Mouse (Mus musculus): ENCODE data around the gene Slc25a27. TPM values are rescaled to one million over a fixed set of nuclear protein-coding genes. Genes with fewer than 3 reads are reported as not detected.

The Slc25a27 gene
- polyA plus RNA-seq, 1 experiment from 2014 or later, result 31.8 TPM

DNA sequence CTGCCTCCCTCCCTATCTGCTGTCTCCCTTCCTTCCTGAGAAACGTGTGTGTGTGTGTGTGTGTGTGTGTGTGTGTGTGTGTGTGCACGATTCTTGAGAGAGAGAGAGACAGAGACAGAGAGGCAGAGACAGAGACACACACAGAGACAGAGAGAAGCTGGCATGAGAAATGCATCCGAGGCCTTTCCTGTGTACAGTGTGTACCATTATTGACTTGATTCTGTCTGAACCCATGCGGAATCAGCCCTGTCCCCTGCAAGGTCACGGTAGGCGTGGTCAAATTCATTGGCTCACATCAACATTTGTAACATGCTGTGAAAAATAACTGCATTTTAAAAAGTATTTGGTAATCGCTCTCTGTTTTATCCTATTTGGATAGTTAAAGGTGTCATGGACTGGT, 17.1 kb upstream of the Slc25a27 start:
- H3K4me2 ChIP-seq, result no peak overlapping the region
- no peak overlapping the region for H3K27ac ChIP-seq
- peaks cover 27% of the 10 kb centered on the region for H3K36me3 ChIP-seq
- H3K4me1 ChIP-seq, result no peaks in the 10 kb centered on the region
- ATAC-seq (ENCODE audit: insufficient number of reproducible peaks, low FRiP score, low TSS enrichment, low read depth), result no peak
- no peak overlapping the region for H3K4me3 ChIP-seq
- WGBS, result 86% methylated on average over 6 of the region's 7 CpGs
- H3K9me3 ChIP-seq, result no peaks in the 10 kb centered on the region
- no peak overlapping the region for H3K9ac ChIP-seq
- H3K27me3 ChIP-seq, result no peaks in the 10 kb centered on the region

DNA sequence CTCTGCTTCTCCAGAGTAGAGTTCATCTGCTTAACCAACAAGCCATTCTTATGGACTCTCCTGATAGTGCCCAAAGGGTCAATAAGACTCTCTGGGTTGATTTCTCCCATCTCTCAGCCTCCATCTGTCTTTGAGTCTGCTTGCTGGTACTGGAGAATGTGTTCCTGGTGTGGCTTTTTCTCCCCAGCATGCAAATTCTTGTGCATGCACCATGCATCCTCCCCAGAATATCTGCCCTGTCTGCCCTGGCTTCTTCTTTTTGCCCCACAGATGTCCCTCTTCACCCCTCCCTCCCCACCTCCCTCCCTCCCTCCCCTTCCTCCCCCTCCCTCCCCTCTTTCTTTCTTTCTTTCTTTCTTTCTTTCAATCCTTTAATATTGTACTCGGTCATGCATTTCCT, 10.3 kb upstream of the Slc25a27 start:
- no peak for ATAC-seq (ENCODE audit: insufficient number of reproducible peaks, low FRiP score, low TSS enrichment, low read depth)
- 41% methylated on average over 1 of the region's 1 CpGs for WGBS

DNA sequence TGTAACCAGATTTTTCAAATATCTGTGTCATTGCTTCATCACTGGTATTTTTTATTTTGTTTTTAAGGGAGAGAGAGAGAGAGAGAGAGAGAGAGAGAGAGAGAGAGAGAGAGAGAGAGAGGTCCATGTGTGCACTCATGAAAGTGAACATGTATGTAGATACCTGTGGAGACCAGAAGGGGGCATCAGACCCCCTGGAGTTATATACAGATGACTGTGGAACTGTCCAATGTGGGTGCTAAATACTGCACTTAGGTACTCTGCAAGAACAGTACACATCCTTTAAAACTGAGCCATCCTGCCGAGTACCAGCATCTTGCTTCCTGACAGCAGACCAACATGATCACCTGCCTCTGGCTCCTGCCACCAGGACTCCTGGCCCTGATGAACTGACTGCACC, 9.2 kb upstream of the Slc25a27 start:
- H3K9me3 ChIP-seq, result no peaks in the 10 kb centered on the region
- H3K4me1 ChIP-seq, result no peaks in the 10 kb centered on the region
- WGBS, result 75% methylated on average over 1 of the region's 1 CpGs
- no peak overlapping the region for H3K4me2 ChIP-seq
- H3K36me3 ChIP-seq, result peaks cover 4% of the 10 kb centered on the region; the same call in 1 of the 2 replicates
- no peak overlapping the region for H3K9ac ChIP-seq
- no peak overlapping the region for H3K27ac ChIP-seq
- no peaks in the 10 kb centered on the region for H3K27me3 ChIP-seq
- no peak for ATAC-seq (ENCODE audit: insufficient number of reproducible peaks, low FRiP score, low TSS enrichment, low read depth)
- H3K4me3 ChIP-seq, result no peak overlapping the region

More for the DNA sequence above, 10.3 kb upstream of the Slc25a27 start:
- Histone ChIP-seq H3K9ac (no peak overlapping the region), H3K9me3 (no peaks in the 10 kb centered on the region), H3K4me2 (no peak overlapping the region), H3K27me3 (no peaks in the 10 kb centered on the region), H3K27ac (no peak overlapping the region), H3K4me1 (no peaks in the 10 kb centered on the region), H3K36me3 (peaks cover 4% of the 10 kb centered on the region; the same call in 1 of the 2 replicates), H3K4me3 (no peak overlapping the region)

DNA sequence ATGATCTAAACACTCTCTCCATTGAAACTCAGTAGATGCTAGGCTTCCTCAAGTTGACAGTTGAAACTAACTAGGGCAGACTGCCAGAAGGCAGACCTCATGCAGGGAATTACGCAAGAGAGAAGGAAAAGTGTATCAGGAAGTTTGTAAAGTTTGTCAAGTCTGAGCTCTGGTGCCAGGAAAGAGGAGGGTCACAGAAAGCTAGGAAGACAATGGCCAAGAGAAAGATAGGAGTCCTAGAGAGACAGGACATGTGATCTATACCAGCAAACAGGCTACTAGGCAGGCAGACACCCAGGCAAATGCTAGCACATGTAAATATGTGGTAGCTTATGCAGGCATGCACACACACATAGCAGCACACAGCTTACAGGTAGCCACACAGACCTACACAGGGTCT, 8.2 kb upstream of the Slc25a27 start:
- no peak overlapping the region for H3K4me3 ChIP-seq
- H3K27me3 ChIP-seq, result no peaks in the 10 kb centered on the region
- H3K4me1 ChIP-seq, result no peaks in the 10 kb centered on the region
- ATAC-seq (ENCODE audit: insufficient number of reproducible peaks, low FRiP score, low TSS enrichment, low read depth), result no peak
- no peak overlapping the region for H3K4me2 ChIP-seq
- no peak overlapping the region for H3K9ac ChIP-seq
- no peak overlapping the region for H3K27ac ChIP-seq
- no peaks in the 10 kb centered on the region for H3K36me3 ChIP-seq
- 60% methylated on average over 1 of the region's 1 CpGs for WGBS
- no peaks in the 10 kb centered on the region for H3K9me3 ChIP-seq

DNA sequence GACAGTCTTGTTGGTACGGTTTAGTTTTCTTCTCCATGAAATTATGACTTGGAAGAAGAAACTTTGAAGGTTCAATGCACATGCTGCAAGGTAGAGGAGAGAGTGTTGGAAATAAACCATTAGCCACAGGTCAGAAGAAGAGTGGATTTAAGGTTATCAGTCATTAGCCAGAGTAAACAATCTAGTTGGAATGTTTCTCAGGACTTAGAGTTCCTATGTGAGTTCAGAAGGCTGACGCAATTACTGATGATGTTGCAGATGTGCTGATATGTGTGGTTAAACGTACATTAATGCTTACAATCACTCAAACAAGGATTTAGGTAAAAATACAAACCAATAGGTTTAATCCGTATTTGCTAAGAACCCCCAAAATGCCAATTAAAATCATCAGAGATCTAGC, 4.9 kb upstream of the Slc25a27 start:
- no peak overlapping the region for H3K4me3 ChIP-seq
- H3K9me3 ChIP-seq, result no peaks in the 10 kb centered on the region
- H3K27me3 ChIP-seq, result no peaks in the 10 kb centered on the region
- H3K27ac ChIP-seq, result no peak overlapping the region
- peaks cover 8% of the 10 kb centered on the region for H3K4me1 ChIP-seq
- no peak for ATAC-seq (ENCODE audit: insufficient number of reproducible peaks, low FRiP score, low TSS enrichment, low read depth)
- no peaks in the 10 kb centered on the region for H3K36me3 ChIP-seq
- no peak overlapping the region for H3K4me2 ChIP-seq
- H3K9ac ChIP-seq, result no peak overlapping the region
- WGBS, result 78% methylated on average over 4 of the region's 4 CpGs

DNA sequence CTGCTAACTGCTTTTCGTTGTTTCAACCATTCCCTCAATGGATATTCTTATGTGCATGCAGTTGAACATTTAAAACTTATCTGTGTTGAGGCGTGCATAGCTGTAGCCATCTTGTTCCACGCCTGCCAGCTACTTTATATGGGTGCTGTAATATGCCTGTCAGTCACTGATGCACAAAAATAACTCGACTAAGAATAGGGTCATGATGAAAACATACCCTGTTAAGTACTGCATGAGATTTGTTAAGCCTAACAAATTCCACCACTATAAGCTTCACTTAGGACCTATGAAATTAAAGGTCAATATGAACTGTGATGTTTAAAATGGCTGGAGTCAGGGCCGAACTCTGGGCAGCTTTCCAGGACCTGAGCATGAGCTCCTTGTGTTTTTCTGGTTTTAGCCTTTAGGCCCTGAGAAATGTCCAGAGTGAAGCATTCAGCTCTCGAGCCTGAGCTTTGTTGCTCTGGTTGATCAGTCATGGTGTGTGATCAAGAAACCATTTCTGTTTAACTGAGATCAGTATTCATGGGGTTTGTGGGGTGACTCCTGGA, 2.2 kb upstream of the Slc25a27 start:
- no peak overlapping the region for H3K9ac ChIP-seq
- no peak overlapping the region for H3K27ac ChIP-seq
- no peaks in the 10 kb centered on the region for H3K9me3 ChIP-seq
- no peak overlapping the region for H3K4me2 ChIP-seq
- no peaks in the 10 kb centered on the region for H3K36me3 ChIP-seq
- H3K4me3 ChIP-seq, result no peak overlapping the region
- no peaks in the 10 kb centered on the region for H3K27me3 ChIP-seq
- H3K4me1 ChIP-seq, result peaks cover 17% of the 10 kb centered on the region
- WGBS, result 58% methylated on average over 6 of the region's 6 CpGs
- no peak for ATAC-seq (ENCODE audit: insufficient number of reproducible peaks, low FRiP score, low TSS enrichment, low read depth)

DNA sequence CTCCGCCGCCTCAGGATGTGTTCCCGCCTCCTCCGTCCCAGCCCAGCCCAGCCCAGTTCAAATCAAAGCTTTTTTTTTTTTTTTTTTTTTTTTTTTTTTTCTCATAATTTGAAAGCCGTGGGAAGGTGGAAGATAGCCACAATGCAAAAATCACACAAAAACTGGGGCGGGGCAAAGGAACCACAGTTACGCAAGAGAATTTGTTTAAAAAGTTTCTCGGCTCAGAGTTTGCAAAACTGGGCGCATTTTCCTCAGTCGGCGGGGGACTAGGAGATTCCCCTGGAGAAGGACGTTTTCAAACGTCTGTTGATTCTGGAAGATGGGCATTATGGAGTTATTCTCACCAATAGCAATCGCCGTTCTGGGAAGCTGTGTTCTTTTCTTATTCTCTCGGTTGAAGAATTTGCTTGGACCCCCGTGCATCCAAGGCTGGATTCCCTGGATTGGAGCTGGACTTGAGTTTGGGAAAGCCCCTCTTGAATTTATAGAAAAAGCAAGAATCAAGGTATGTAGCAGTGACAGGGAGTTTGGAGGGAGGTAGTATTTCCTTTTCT, 353 bp upstream of the Slc25a27 start, which contains the start of gene Cyp39a1:
Cyp39a1 (plus strand) TSS at position 136 of the 554 bp plus-strand sequence.
- no peak for ATAC-seq (ENCODE audit: insufficient number of reproducible peaks, low FRiP score, low TSS enrichment, low read depth)
- H3K9me3 ChIP-seq, result no peaks in the 10 kb centered on the region
- under 1% methylated on average over 17 of the region's 17 CpGs for WGBS

DNA sequence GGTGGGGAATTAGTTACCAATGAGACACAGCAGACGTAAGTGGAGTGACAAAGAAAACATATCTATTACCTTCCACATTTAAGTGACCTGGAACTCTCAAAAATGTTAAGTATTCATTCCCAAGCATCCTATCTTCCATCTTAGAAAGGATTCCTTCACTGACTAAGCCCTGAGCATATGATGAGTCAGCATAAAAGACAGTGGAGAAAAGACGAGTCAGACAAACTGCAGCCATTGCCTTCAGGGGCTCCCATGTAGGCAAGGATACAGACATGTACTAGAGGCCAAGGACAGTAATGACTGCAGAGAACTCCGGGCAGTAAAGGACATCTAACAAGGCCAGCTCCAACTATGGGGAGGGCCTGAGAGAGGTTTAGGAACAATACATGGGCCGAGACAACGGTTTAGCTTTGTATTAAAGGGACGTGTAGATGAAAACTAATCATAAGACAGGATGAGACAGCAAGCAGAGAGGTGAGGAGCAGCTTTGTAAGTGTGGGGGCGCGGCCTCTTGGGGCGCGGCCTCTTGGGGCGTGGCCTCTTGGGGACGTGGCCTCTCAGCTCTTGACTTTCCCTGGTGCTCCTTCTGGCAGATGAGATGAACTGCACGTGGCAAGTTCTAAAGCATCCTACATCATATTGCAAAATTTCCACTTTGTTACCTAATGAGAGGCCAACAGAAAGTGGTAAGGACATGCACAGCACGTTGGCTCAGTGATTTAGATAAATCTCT, 15.5 kb downstream of the Slc25a27 start:
- Histone ChIP-seq H3K36me3 (peaks cover 32% of the 10 kb centered on the region), H3K9me3 (no peaks in the 10 kb centered on the region), H3K27me3 (no peaks in the 10 kb centered on the region), H3K4me3 (no peak overlapping the region), H3K9ac (no peak overlapping the region), H3K4me1 (no peaks in the 10 kb centered on the region), H3K4me2 (no peak overlapping the region), H3K27ac (no peak overlapping the region)
- ATAC-seq (ENCODE audit: insufficient number of reproducible peaks, low FRiP score, low TSS enrichment, low read depth), result no peak
- 69% methylated on average over 14 of the region's 14 CpGs for WGBS

More for the DNA sequence above, 353 bp upstream of the Slc25a27 start, which contains the start of gene Cyp39a1:
- Histone ChIP-seq H3K4me3 (peak within 1 kb of the TSS; percentile 83), H3K36me3 (peaks cover 6% of the 10 kb centered on the region; the same call in 1 of the 2 replicates), H3K4me1 (peaks cover 17% of the 10 kb centered on the region), H3K27ac (peak within 1 kb of the TSS; percentile 75), H3K9ac (peak within 1 kb of the TSS; percentile 68), H3K27me3 (no peaks in the 10 kb centered on the region), H3K4me2 (peak within 1 kb of the TSS; percentile 79)

DNA sequence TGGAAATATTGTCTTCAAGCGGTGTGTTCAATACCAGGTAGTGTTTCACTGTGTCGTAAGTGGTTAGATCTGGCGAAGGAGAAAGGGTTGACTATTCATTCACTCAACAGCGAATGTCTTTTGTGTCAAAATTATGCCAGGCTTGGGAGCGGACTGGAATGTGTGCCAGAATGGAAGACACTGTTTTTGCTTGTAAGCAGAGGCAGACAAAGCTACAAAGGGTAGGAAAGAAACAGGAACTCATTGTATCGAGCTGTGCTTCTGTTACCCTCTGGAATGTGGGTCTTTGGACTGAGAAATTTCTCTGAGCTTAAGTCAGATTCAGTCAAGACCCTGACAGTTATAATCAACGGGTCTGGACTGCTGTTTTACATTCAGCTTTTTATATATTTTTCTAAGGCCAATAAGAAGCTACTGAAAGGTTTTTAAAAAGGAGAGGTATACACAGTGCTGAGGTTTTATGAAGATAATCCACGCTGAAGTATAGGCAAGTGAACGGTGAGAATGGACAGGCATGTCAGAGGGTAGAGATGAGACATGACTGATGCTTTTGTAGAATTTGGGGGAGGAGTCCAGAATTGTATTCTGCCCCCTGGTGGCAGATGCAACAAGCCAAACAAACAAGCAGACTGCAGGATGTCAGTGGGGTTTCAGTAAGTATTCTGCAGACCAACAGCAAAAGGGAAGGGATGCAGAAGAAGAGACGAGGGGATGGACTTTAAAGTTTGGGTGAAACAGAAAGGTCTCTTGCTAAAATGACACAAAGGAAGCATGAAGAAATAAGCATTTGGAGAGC, 17.2 kb downstream of the Slc25a27 start:
- H3K9me3 ChIP-seq, result no peaks in the 10 kb centered on the region
- H3K36me3 ChIP-seq, result peaks cover 43% of the 10 kb centered on the region
- H3K4me3 ChIP-seq, result no peak overlapping the region
- no peak overlapping the region for H3K27ac ChIP-seq
- ATAC-seq (ENCODE audit: insufficient number of reproducible peaks, low FRiP score, low TSS enrichment, low read depth), result no peak
- H3K4me1 ChIP-seq, result no peaks in the 10 kb centered on the region
- H3K4me2 ChIP-seq, result no peak overlapping the region
- H3K9ac ChIP-seq, result no peak overlapping the region
- H3K27me3 ChIP-seq, result no peaks in the 10 kb centered on the region
- 90% methylated on average over 10 of the region's 10 CpGs for WGBS

DNA sequence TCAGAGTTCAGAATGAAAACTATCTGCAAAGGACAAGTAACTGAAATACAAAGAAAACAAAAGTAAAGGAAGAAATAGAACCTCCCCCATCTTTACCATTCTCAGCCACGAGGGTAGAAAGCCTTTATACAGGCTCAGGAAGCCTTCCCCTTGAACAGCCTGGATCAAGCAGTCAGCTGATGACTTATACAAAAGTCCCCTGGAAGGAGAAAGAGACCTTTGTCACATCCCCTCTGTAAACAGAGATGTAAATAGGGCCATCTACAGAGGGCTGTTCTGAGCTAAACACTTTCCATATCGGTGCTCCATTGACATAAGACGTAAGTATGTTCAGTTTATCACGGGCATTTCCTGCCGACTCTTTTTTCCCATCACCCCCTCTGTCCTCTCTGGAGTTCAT, 20.1 kb downstream of the Slc25a27 start:
- no peak overlapping the region for H3K9ac ChIP-seq

DNA sequence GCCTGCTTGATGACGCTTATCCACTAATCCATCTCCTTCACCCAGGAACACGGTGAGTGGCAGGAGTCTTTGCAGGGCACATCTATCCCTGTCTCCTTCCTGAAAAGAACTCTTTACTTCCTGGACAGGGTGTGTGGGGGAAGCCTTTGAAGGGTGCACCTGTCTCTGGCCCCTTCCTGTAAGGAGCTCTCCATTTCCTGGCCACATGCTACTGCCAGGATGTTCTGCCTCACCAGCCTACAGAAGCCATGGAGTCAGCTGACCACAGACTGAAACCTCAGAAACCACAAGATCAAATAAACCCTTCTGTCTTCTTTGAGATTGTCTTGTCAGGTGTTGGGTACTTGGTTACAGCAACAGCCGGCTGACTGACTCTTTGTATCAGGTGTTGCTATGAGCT, 21.9 kb downstream of the Slc25a27 start:
- Histone ChIP-seq H3K9me3 (no peaks in the 10 kb centered on the region), H3K36me3 (peaks cover 45% of the 10 kb centered on the region), H3K4me3 (no peak overlapping the region), H3K4me1 (no peaks in the 10 kb centered on the region), H3K9ac (no peak overlapping the region), H3K4me2 (no peak overlapping the region), H3K27ac (no peak overlapping the region), H3K27me3 (no peaks in the 10 kb centered on the region)
- ATAC-seq (ENCODE audit: insufficient number of reproducible peaks, low FRiP score, low TSS enrichment, low read depth), result no peak
- WGBS, result 88% methylated on average over 3 of the region's 3 CpGs

More for the DNA sequence above, 20.1 kb downstream of the Slc25a27 start:
- Histone ChIP-seq H3K4me1 (no peaks in the 10 kb centered on the region), H3K27me3 (no peaks in the 10 kb centered on the region), H3K4me3 (no peak overlapping the region), H3K27ac (no peak overlapping the region), H3K9me3 (no peaks in the 10 kb centered on the region), H3K36me3 (peaks cover 56% of the 10 kb centered on the region), H3K4me2 (no peak overlapping the region)
- 67% methylated on average over 5 of the region's 5 CpGs for WGBS
- ATAC-seq (ENCODE audit: insufficient number of reproducible peaks, low FRiP score, low TSS enrichment, low read depth), result no peak

DNA sequence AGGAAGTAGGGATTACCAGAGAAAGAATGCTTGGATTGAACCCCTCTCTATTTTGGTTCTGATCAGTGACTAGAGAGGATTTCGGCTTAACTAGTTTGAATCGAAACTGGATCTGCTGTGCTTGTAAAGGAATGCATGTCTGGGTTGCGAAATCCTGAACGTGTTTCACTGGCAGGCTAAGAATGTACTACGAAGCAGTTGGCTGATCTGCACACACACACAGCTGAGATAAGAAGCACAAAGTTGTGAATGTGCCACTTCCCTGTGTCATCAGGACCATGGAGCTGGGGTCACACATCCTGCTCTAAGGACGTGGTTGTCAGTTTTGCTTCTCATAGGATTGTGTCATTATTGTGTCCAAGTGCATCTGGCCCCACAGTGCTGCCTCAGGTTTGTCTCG, 22.6 kb downstream of the Slc25a27 start:
- 70% methylated on average over 7 of the region's 7 CpGs for WGBS
- Histone ChIP-seq H3K4me1 (no peaks in the 10 kb centered on the region), H3K27ac (no peak overlapping the region), H3K27me3 (no peaks in the 10 kb centered on the region), H3K4me3 (no peak overlapping the region), H3K4me2 (no peak overlapping the region), H3K9ac (no peak overlapping the region), H3K36me3 (peaks cover 41% of the 10 kb centered on the region), H3K9me3 (no peaks in the 10 kb centered on the region)
- ATAC-seq (ENCODE audit: insufficient number of reproducible peaks, low FRiP score, low TSS enrichment, low read depth), result no peak
